Mouse (Mus musculus) erythroblast, embryonic 14.5 days (primary cell): Measurements from ENCODE around the gene Sgo2a. TPM values are rescaled to one million over a fixed set of nuclear protein-coding genes. Genes with fewer than 3 reads are reported as not detected.

ENCODE experiments used
- H3K27me3 ChIP-seq: 2 replicates; pipeline ENCODE4 v1.6.1; 2012; ENCODE audit warnings: inconsistent platforms; ENCODE audit not compliant: control insufficient read depth
- H3K36me3 ChIP-seq: 2 replicates; pipeline ENCODE4 v1.6.1; 2012; ENCODE audit warnings: mild to moderate bottlenecking, inconsistent platforms; ENCODE audit not compliant: control insufficient read depth
- H3K4me1 ChIP-seq: 2 replicates; pipeline ENCODE4 v1.6.1; 2012; ENCODE audit warnings: inconsistent platforms; ENCODE audit not compliant: control insufficient read depth
- H3K4me3 ChIP-seq: replicated peaks from 2 replicates; pipeline ENCODE3; 2012; ENCODE audit warnings: moderate library complexity, mild to moderate bottlenecking, inconsistent platforms
- H3K9me3 ChIP-seq: 2 replicates; pipeline ENCODE4 v1.6.1; 2012; ENCODE audit warnings: low read length, inconsistent platforms, mixed read lengths; ENCODE audit not compliant: control insufficient read depth
- GATA1 ChIP-seq: IDR thresholded peaks from 2 replicates; pipeline ENCODE4 v1.6.1; 2012; ENCODE audit warnings: low read length, inconsistent platforms, mixed read lengths
- TAL1 ChIP-seq: IDR thresholded peaks from 3 replicates; pipeline ENCODE4 v1.6.1; 2012; ENCODE audit warnings: low read length, inconsistent platforms, mixed read lengths
- polyA plus RNA-seq: library from polyadenylated mRNA; stranded (reverse); fragments of >175 nt; gene quantifications from 2 replicates; pipeline ENCODE4 v1.2.3, GENCODE M21; 2012

Gene Sgo2a
- polyA plus RNA-seq, 1 experiment: 0.39 TPM

- no peaks in the 10 kb centered on the region for H3K36me3 ChIP-seq
- H3K4me1 ChIP-seq: no peaks in the 10 kb centered on the region
- H3K27me3 ChIP-seq: no peaks in the 10 kb centered on the region
- H3K4me3 ChIP-seq: no peak overlapping the region
- no peak for TF ChIP-seq GATA1
- no peak for TF ChIP-seq TAL1
- no peaks in the 10 kb centered on the region for H3K9me3 ChIP-seq
Observed at GRCm38 (mm10) chr1:58055598-58055997, 59.8 kb downstream of the Sgo2a start.

- H3K27me3 ChIP-seq: no peaks in the 10 kb centered on the region
- H3K36me3 ChIP-seq: no peaks in the 10 kb centered on the region
- H3K4me1 ChIP-seq: no peaks in the 10 kb centered on the region
Observed at GRCm38 (mm10) chr1:58056074-58056807, 60.5 kb downstream of the Sgo2a start.

GRCm38 (mm10) chr1:58056939-58057338 is 61.2 kb downstream of the Sgo2a start:
- Histone ChIP-seq H3K36me3 (no peaks in the 10 kb centered on the region), H3K4me3 (no peak overlapping the region), H3K27me3 (no peaks in the 10 kb centered on the region), H3K4me1 (no peaks in the 10 kb centered on the region), H3K9me3 (no peaks in the 10 kb centered on the region)
- TF ChIP-seq GATA1 (no peak), TAL1 (no peak)

More at GRCm38 (mm10) chr1:58056074-58056807, 60.5 kb downstream of the Sgo2a start:
- no peak for TF ChIP-seq GATA1
- TF ChIP-seq TAL1: no peak
- Histone ChIP-seq H3K9me3 (no peaks in the 10 kb centered on the region), H3K4me3 (no peak overlapping the region)

GRCm38 (mm10) chr1:58058846-58059245 is 63.1 kb downstream of the Sgo2a start:
- Histone ChIP-seq H3K27me3 (no peaks in the 10 kb centered on the region), H3K4me3 (no peak overlapping the region), H3K4me1 (no peaks in the 10 kb centered on the region), H3K36me3 (no peaks in the 10 kb centered on the region), H3K9me3 (no peaks in the 10 kb centered on the region)
- TF ChIP-seq GATA1: no peak
- no peak for TF ChIP-seq TAL1

- Histone ChIP-seq H3K9me3 (no peaks in the 10 kb centered on the region), H3K4me1 (no peaks in the 10 kb centered on the region), H3K36me3 (no peaks in the 10 kb centered on the region), H3K27me3 (no peaks in the 10 kb centered on the region), H3K4me3 (no peak overlapping the region)
- TF ChIP-seq GATA1: no peak
- TF ChIP-seq TAL1: no peak
Observed at GRCm38 (mm10) chr1:58062131-58062530, 66.4 kb downstream of the Sgo2a start.

GRCm38 (mm10) chr1:58065151-58065550 is 69.4 kb downstream of the Sgo2a start:
- no peaks in the 10 kb centered on the region for H3K27me3 ChIP-seq
- H3K4me1 ChIP-seq: no peaks in the 10 kb centered on the region
- no peaks in the 10 kb centered on the region for H3K36me3 ChIP-seq
- H3K9me3 ChIP-seq: no peaks in the 10 kb centered on the region
- TF ChIP-seq TAL1: no peak
- no peak for TF ChIP-seq GATA1
- no peak overlapping the region for H3K4me3 ChIP-seq

GRCm38 (mm10) chr1:58065606-58066005 is 69.8 kb downstream of the Sgo2a start:
- Histone ChIP-seq H3K4me1 (no peaks in the 10 kb centered on the region), H3K36me3 (no peaks in the 10 kb centered on the region), H3K27me3 (no peaks in the 10 kb centered on the region), H3K9me3 (no peaks in the 10 kb centered on the region), H3K4me3 (no peak overlapping the region)
- TF ChIP-seq GATA1 (no peak), TAL1 (no peak)

- H3K4me3 ChIP-seq: no peak overlapping the region
- TF ChIP-seq TAL1 (no peak), GATA1 (no peak)
- no peaks in the 10 kb centered on the region for H3K27me3 ChIP-seq
- H3K4me1 ChIP-seq: no peaks in the 10 kb centered on the region
- no peaks in the 10 kb centered on the region for H3K9me3 ChIP-seq
- H3K36me3 ChIP-seq: no peaks in the 10 kb centered on the region
Observed at GRCm38 (mm10) chr1:58069181-58069580, 73.4 kb downstream of the Sgo2a start.

- H3K4me1 ChIP-seq: no peaks in the 10 kb centered on the region
- no peaks in the 10 kb centered on the region for H3K9me3 ChIP-seq
- TF ChIP-seq GATA1: no peak
- TF ChIP-seq TAL1: no peak
- H3K27me3 ChIP-seq: no peaks in the 10 kb centered on the region
- no peaks in the 10 kb centered on the region for H3K36me3 ChIP-seq
- H3K4me3 ChIP-seq: no peak overlapping the region
Observed at GRCm38 (mm10) chr1:58070091-58070490, 74.3 kb downstream of the Sgo2a start.

GRCm38 (mm10) chr1:58071006-58071405 is 75.2 kb downstream of the Sgo2a start:
- no peak for TF ChIP-seq GATA1
- TF ChIP-seq TAL1: no peak

More at GRCm38 (mm10) chr1:58071006-58071405, 75.2 kb downstream of the Sgo2a start:
- no peaks in the 10 kb centered on the region for H3K36me3 ChIP-seq
- no peaks in the 10 kb centered on the region for H3K4me1 ChIP-seq
- no peak overlapping the region for H3K4me3 ChIP-seq
- no peaks in the 10 kb centered on the region for H3K27me3 ChIP-seq
- no peaks in the 10 kb centered on the region for H3K9me3 ChIP-seq
